17 mouse cellular contexts compared by ENCODE assay signal in the genomic region with DNA sequence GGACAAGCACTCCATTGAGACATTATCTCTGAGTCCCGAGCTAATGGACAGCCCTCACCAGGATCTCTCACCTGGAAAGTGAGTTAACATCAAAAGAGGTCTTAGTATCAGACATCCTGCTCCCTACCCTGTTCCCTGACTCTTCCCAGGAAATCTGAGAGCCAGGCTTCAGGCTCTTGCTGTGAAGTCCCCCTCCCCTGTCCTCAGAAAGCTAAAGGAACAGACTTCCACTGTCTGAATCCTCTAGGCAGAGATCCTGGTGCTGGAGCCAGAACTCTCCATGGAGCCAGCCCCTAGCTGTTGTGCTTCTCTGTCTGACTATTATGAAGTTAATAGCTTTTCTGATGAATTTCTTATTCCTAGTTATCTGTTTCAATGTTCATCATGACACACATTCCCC.
DNase-seq lines count a peak whose midpoint lies in the region; ATAC-seq and TF ChIP-seq lines count a peak whose summit lies in the region.
"Had no signal": no experiment of that assay in that cellular context is flagged by ENCODE, and none has a peak within 500 bp of the region (broad histone marks: within the 10 kb centered on the region; RNA-seq: fewer than 3 reads in every experiment).

No protein-coding gene starts in this region.

- H3K27me3 ChIP-seq in limb, embryonic 14.5 days (ENCODE audit: control insufficient read depth, insufficient read depth, low read length), result no peaks in the 10 kb centered on the region
- peaks cover 4% of the 10 kb centered on the region; the same call in 1 of the 2 replicates for H3K27me3 ChIP-seq in limb, embryonic 10.5 days (ENCODE audit: low read depth, poor library complexity, severe bottlenecking)
- H3K27me3 ChIP-seq in hindbrain, embryonic 13.5 days, result no peaks in the 10 kb centered on the region
- no peaks in the 10 kb centered on the region for H3K27me3 ChIP-seq in intestine, postnatal 0 days (replicated peaks; ENCODE audit: control insufficient read depth, insufficient read depth, low read length)
- H3K27me3 ChIP-seq in neural tube, embryonic 15.5 days (replicated peaks), result no peaks in the 10 kb centered on the region
- H3K27me3 ChIP-seq: stomach, embryonic 15.5 days had no signal

- DNase-seq in limb, embryonic 14.5 days (ENCODE audit: low spot score), result no peak
- DNase-seq in limb, embryonic 10.5 days (ENCODE audit: low spot score), result no peak
- no peak for DNase-seq in c-Kit-positive CD71-positive TER-119-positive erythroid progenitor cells, embryonic 14.5 days (ENCODE audit: low spot score)
- DNase-seq: adrenal gland, adult 2 months; cerebellum, adult 9-11 months; embryo, embryonic 11 days; kidney, adult 18-20 months; kidney, postnatal 36 days; lung, postnatal 36 days; retina, postnatal 1 day had no signal

- no peak for TF ChIP-seq CTCF in intestine, postnatal 0 days (IDR thresholded peaks at IDR 0.05; ENCODE audit: low read depth)

- no peaks in the 10 kb centered on the region for H3K9me3 ChIP-seq in limb, embryonic 14.5 days (ENCODE audit: control insufficient read depth, low read length)
- H3K9me3 ChIP-seq in limb, embryonic 10.5 days (replicated peaks), result no peaks in the 10 kb centered on the region
- no peaks in the 10 kb centered on the region for H3K9me3 ChIP-seq in hindbrain, embryonic 13.5 days
- no peaks in the 10 kb centered on the region for H3K9me3 ChIP-seq in intestine, postnatal 0 days (ENCODE audit: control insufficient read depth)
- H3K9me3 ChIP-seq in neural tube, embryonic 15.5 days (replicated peaks), result no peaks in the 10 kb centered on the region
- H3K9me3 ChIP-seq: stomach, embryonic 15.5 days had no signal

- H3K4me1 ChIP-seq in limb, embryonic 14.5 days (ENCODE audit: control insufficient read depth, insufficient read depth, low read length), result no peaks in the 10 kb centered on the region; the same call in 1 of the 2 replicates
- peaks cover 8% of the 10 kb centered on the region; the same call in 1 of the 2 replicates for H3K4me1 ChIP-seq in limb, embryonic 10.5 days
- H3K4me1 ChIP-seq in hindbrain, embryonic 13.5 days (replicated peaks), result peaks cover 28% of the 10 kb centered on the region
- H3K4me1 ChIP-seq in intestine, postnatal 0 days (replicated peaks; ENCODE audit: control insufficient read depth, insufficient read depth, low read length), result 0 out of 2 replicates have a peak, but pooled peaks cover 9% of the 10 kb centered on the region
- H3K4me1 ChIP-seq in neural tube, embryonic 15.5 days, result peaks cover 16% of the 10 kb centered on the region

- ATAC-seq in limb, embryonic 14.5 days (ENCODE audit: low FRiP score, low read depth), result 0 out of 2 replicates have a peak, but pooled peaks have one; percentile 34
- 0 out of 2 replicates have a peak, but pooled peaks have one; percentile 19 for ATAC-seq in hindbrain, embryonic 13.5 days (ENCODE audit: low FRiP score)
- no peak for ATAC-seq in intestine, postnatal 0 days
- ATAC-seq in neural tube, embryonic 15.5 days (ENCODE audit: low FRiP score), result peak; percentile 43; the same call in 1 of the 2 replicates
- ATAC-seq in megakaryocyte-erythroid progenitor cell, adult 5-6 weeks (replicated peaks; ENCODE audit: low FRiP score, low TSS enrichment, poor library complexity, severe bottlenecking), result no peak

- 18% methylated on average over 1 of the region's 1 CpGs for WGBS in limb, embryonic 14.5 days
- WGBS in limb, embryonic 10.5 days, result 8% methylated on average over 1 of the region's 1 CpGs
- WGBS in hindbrain, embryonic 13.5 days, result 5% methylated on average over 1 of the region's 1 CpGs
- 8% methylated on average over 1 of the region's 1 CpGs for WGBS in intestine, postnatal 0 days
- 14% methylated on average over 1 of the region's 1 CpGs for WGBS in neural tube, embryonic 15.5 days

- H3K36me3 ChIP-seq in limb, embryonic 14.5 days (ENCODE audit: control insufficient read depth, insufficient read depth, low read length), result no peaks in the 10 kb centered on the region
- H3K36me3 ChIP-seq in limb, embryonic 10.5 days, result no peaks in the 10 kb centered on the region
- H3K36me3 ChIP-seq in hindbrain, embryonic 13.5 days, result no peaks in the 10 kb centered on the region
- H3K36me3 ChIP-seq in intestine, postnatal 0 days (ENCODE audit: control insufficient read depth, insufficient read depth), result no peaks in the 10 kb centered on the region
- H3K36me3 ChIP-seq in neural tube, embryonic 15.5 days, result no peaks in the 10 kb centered on the region
- H3K36me3 ChIP-seq: G1E; stomach, embryonic 15.5 days had no signal

- H3K27ac ChIP-seq in limb, embryonic 14.5 days (replicated peaks; ENCODE audit: low read depth, low read length), result no peak overlapping the region
- H3K27ac ChIP-seq in limb, embryonic 10.5 days, result no peak overlapping the region
- H3K27ac ChIP-seq in hindbrain, embryonic 13.5 days, result peak overlapping the region; percentile 66
- H3K27ac ChIP-seq in intestine, postnatal 0 days (ENCODE audit: low read depth, low read length), result peak overlapping the region; percentile 78
- H3K27ac ChIP-seq in neural tube, embryonic 15.5 days (replicated peaks), result peak overlapping the region; percentile 37; the same call in 1 of the 2 replicates
- H3K27ac ChIP-seq: liver, embryonic 14.5 days; stomach, embryonic 15.5 days had no signal

- TF ChIP-seq POLR2A in limb, embryonic 14.5 days (IDR thresholded peaks at IDR 0.05; ENCODE audit: borderline replicate concordance, extremely low read depth, insufficient read depth, insufficient read length), result no peak

- no peak overlapping the region for H3K4me3 ChIP-seq in limb, embryonic 14.5 days (replicated peaks; ENCODE audit: low read length)
- H3K4me3 ChIP-seq in limb, embryonic 10.5 days, result no peak overlapping the region
- no peak overlapping the region for H3K4me3 ChIP-seq in hindbrain, embryonic 13.5 days
- H3K4me3 ChIP-seq in intestine, postnatal 0 days (ENCODE audit: low read depth, low read length), result no peak overlapping the region
- no peak overlapping the region for H3K4me3 ChIP-seq in neural tube, embryonic 15.5 days (replicated peaks)
- H3K4me3 ChIP-seq: stomach, embryonic 15.5 days had no signal

- H3K4me2 ChIP-seq in limb, embryonic 14.5 days (replicated peaks; ENCODE audit: low read depth, low read length, severe bottlenecking), result no peak overlapping the region
- no peak overlapping the region for H3K4me2 ChIP-seq in hindbrain, embryonic 13.5 days
- peak overlapping the region; percentile 38 for H3K4me2 ChIP-seq in intestine, postnatal 0 days (replicated peaks; ENCODE audit: low read depth)
- H3K4me2 ChIP-seq in neural tube, embryonic 15.5 days, result no peak overlapping the region
- H3K4me2 ChIP-seq: stomach, embryonic 15.5 days had no signal

- no peak overlapping the region for H3K9ac ChIP-seq in limb, embryonic 14.5 days (ENCODE audit: low read depth, low read length, severe bottlenecking)
- no peak overlapping the region for H3K9ac ChIP-seq in hindbrain, embryonic 13.5 days
- H3K9ac ChIP-seq in intestine, postnatal 0 days (ENCODE audit: low read depth, low read length), result no peak overlapping the region
- H3K9ac ChIP-seq in neural tube, embryonic 15.5 days (replicated peaks), result no peak overlapping the region
- H3K9ac ChIP-seq: liver, embryonic 14.5 days; stomach, embryonic 15.5 days had no signal

Comparison
In these comparisons a context has a peak if more than half of its experiments do, and no peak if none do; other contexts are left out.
1. ATAC-seq: peak in limb, embryonic 14.5 days (single experiment), hindbrain, embryonic 13.5 days (single experiment) and neural tube, embryonic 15.5 days (single experiment); none in intestine, postnatal 0 days (single experiment) and megakaryocyte-erythroid progenitor cell, adult 5-6 weeks (single experiment).
2. H3K27ac ChIP-seq: peak in hindbrain, embryonic 13.5 days (single experiment), intestine, postnatal 0 days (single experiment) and neural tube, embryonic 15.5 days (single experiment); none in limb, embryonic 14.5 days (single experiment) and limb, embryonic 10.5 days (single experiment).